Mouse (Mus musculus) lung, embryonic 14.5 days (tissue): ENCODE measurements at regions not wholly inside any gene's neighbourhood (a gene's known extent, or its start where the extent isn't known, plus 50 kb on each side); places are given as distances from the start of the nearest gene placed in this dataset.

ENCODE experiments used
- ATAC-seq: fragments of 200-750 bp; cut with Nextera tagmentation; 2 replicates; pipeline ENCODE4 v1.8.0; 2017; ENCODE audit warnings: mild to moderate bottlenecking, moderate TSS enrichment, moderate library complexity; ENCODE audit not compliant: insufficient read depth
- DNase-seq: peaks from one replicate; pipeline ENCODE4 v3.0.0-alpha.2; 2015
- H3K27ac ChIP-seq: fragments of 300-500 bp; sonication (generic); 2 replicates; pipeline ENCODE4 v1.5.1; 2014; ENCODE audit warnings: low read depth, mild to moderate bottlenecking, moderate library complexity
- H3K27me3 ChIP-seq: fragments of 300-500 bp; sonication (generic); 2 replicates; pipeline ENCODE4 v1.6.1; 2014; ENCODE audit warnings: low read length, control low read depth; ENCODE audit not compliant: insufficient read depth
- H3K36me3 ChIP-seq: fragments of 300-500 bp; sonication (generic); 2 replicates; pipeline ENCODE4 v1.6.1; 2014; ENCODE audit warnings: control low read depth; ENCODE audit not compliant: insufficient read depth
- H3K4me1 ChIP-seq: fragments of 300-500 bp; sonication (generic); 2 replicates; pipeline ENCODE4 v1.6.1; 2014; ENCODE audit warnings: antibody characterized with exemption, control low read depth; ENCODE audit not compliant: insufficient read depth
- H3K4me2 ChIP-seq: fragments of 300-500 bp; sonication (generic); 2 replicates; pipeline ENCODE4 v1.6.1; 2014; ENCODE audit warnings: mild to moderate bottlenecking
- H3K4me3 ChIP-seq: fragments of 300-500 bp; sonication (generic); 2 replicates; pipeline ENCODE4 v1.5.1; 2014; ENCODE audit warnings: low read depth, low read length
- H3K9ac ChIP-seq: fragments of 300-500 bp; sonication (generic); 2 replicates; pipeline ENCODE4 v1.6.1; 2014
- H3K9me3 ChIP-seq: fragments of 300-500 bp; sonication (generic); 2 replicates; pipeline ENCODE4 v1.6.1; 2016; ENCODE audit warnings: low read depth, low read length, control low read depth
- CTCF ChIP-seq: IDR thresholded peaks from 2 replicates; pipeline ENCODE4 v1.5.1; 2016; ENCODE audit warnings: antibody characterized with exemption, low read depth
- WGBS: fragments of 180-500 bp; shearing (Covaris S2); extraction: QIAGEN DNeasy Blood & Tissue Kit; methylation state at CpG from one replicate; pipeline ENCODE4 v1.1.7; 2014; 5-methylcytosine and 5-hydroxymethylcytosine counted together

DNA sequence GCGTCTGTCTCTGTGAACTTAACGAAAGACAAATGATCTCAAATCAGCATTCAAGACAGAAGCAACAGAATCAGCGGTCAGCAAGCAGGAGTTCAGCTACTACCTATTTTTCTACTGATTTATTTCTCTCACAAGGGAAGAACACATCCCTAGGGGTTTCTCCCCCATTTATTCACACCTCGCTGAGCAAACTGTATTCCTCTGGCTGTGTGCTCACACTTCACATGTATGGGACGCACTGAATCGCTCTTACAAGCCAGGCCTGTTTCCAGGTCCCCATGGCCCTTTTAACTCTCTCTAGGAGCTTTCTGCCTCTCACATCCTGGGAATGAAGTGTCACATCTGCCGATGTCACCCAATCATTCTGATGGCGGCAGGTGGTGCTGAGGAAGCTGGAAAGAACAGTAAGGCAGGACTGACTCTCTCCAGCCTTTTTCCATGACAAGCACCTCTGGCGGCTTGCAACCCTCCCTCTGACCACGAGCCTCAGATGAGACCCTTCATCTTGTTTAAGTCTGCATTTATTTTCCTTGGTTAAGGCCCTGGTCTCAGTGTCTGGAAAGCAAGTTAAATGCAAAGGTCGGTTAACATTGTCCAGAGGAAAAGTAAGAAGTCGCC, 350.3 kb downstream of the 1500009L16Rik start:
- Histone ChIP-seq H3K9ac (no peak overlapping the region), H3K36me3 (no peaks in the 10 kb centered on the region), H3K27ac (no peak overlapping the region), H3K27me3 (no peaks in the 10 kb centered on the region), H3K4me3 (no peak overlapping the region), H3K4me2 (no peak overlapping the region), H3K4me1 (no peaks in the 10 kb centered on the region), H3K9me3 (peaks cover 5% of the 10 kb centered on the region; the same call in 1 of the 2 replicates)
- no peak for DNase-seq
- ATAC-seq, result no peak
- TF ChIP-seq CTCF, result no peak
- 44% methylated on average over 12 of the region's 12 CpGs for WGBS

DNA sequence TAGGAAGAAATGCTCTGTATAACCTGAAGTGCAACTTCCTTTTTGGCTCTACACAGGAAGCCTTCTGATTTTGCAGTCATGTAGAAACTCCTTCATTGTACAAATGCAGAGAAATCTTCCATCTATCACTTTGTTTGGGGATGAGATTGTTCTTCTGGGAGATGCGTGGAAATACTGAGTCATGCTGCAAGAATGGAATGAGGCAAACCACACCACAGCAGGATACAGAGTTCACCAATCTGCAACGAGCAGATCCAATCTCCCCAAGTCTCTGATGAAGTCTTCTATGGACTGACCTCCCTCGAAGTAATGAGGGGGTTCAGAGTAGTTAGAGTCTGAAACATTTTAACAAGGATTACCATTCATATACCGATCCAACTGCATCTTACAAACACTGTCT, 352.9 kb downstream of the 1500009L16Rik start:
- DNase-seq (no peak), ATAC-seq (no peak)
- Histone ChIP-seq H3K4me3 (no peak overlapping the region), H3K27ac (no peak overlapping the region), H3K4me2 (no peak overlapping the region), H3K9me3 (peaks cover 5% of the 10 kb centered on the region; the same call in 1 of the 2 replicates), H3K27me3 (no peaks in the 10 kb centered on the region), H3K9ac (no peak overlapping the region), H3K4me1 (no peaks in the 10 kb centered on the region), H3K36me3 (no peaks in the 10 kb centered on the region)
- 71% methylated on average over 4 of the region's 4 CpGs for WGBS
- TF ChIP-seq CTCF, result no peak

- H3K9me3 ChIP-seq, result peaks cover 5% of the 10 kb centered on the region; the same call in 1 of the 2 replicates
- no peak for ATAC-seq
- no peaks in the 10 kb centered on the region for H3K36me3 ChIP-seq
- no peak overlapping the region for H3K4me2 ChIP-seq
- H3K27me3 ChIP-seq, result no peaks in the 10 kb centered on the region
- no peak overlapping the region for H3K4me3 ChIP-seq
- WGBS, result 71% methylated on average over 6 of the region's 6 CpGs
- H3K9ac ChIP-seq, result no peak overlapping the region
- no peak for DNase-seq
- TF ChIP-seq CTCF, result no peak
- no peaks in the 10 kb centered on the region for H3K4me1 ChIP-seq
- H3K27ac ChIP-seq, result no peak overlapping the region
These were observed 357.6 kb downstream of the 1500009L16Rik start for GRCm38 (mm10) chr10:84080236-84080635.

DNA sequence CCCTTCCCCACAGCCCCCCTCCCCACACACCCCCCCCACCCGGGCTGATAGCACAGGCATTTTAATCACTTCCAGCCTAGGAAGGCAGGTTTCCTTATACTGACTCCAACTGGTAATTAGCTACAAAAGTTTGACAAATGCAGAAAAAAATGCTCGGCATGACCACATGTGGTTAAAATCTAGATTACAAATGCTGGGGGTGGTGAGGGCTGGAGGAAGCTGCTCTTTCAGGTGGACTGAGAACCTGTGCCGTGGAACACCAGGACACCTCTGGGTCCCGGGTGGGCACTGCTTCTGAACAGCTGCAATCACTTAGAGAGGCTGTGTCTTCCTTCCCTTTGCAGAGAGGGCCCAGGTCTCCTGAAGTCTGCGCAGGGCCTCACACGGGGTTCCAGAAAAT, 358.7 kb downstream of the Nuak1 start:
- Histone ChIP-seq H3K27ac (no peak overlapping the region), H3K27me3 (no peaks in the 10 kb centered on the region), H3K4me3 (no peak overlapping the region), H3K9ac (no peak overlapping the region), H3K9me3 (peaks cover 5% of the 10 kb centered on the region; the same call in 1 of the 2 replicates), H3K4me2 (no peak overlapping the region), H3K4me1 (no peaks in the 10 kb centered on the region), H3K36me3 (no peaks in the 10 kb centered on the region)
- 31% methylated on average over 6 of the region's 6 CpGs for WGBS
- no peak for TF ChIP-seq CTCF
- DNase-seq (no peak), ATAC-seq (no peak)

GRCm38 (mm10) chr10:84087528-84087927, 352.9 kb downstream of the Nuak1 start:
- Histone ChIP-seq H3K9me3 (no peaks in the 10 kb centered on the region), H3K27ac (no peak overlapping the region), H3K4me3 (no peak overlapping the region), H3K4me2 (no peak overlapping the region), H3K27me3 (no peaks in the 10 kb centered on the region), H3K4me1 (no peaks in the 10 kb centered on the region), H3K36me3 (no peaks in the 10 kb centered on the region), H3K9ac (no peak overlapping the region)
- DNase-seq (no peak), ATAC-seq (no peak)
- 67% methylated on average over 5 of the region's 5 CpGs for WGBS
- no peak for TF ChIP-seq CTCF

GRCm38 (mm10) chr10:84087929-84088328, 352.5 kb downstream of the Nuak1 start:
- H3K27ac ChIP-seq, result no peak overlapping the region
- H3K9ac ChIP-seq, result no peak overlapping the region
- no peak for DNase-seq
- WGBS, result 80% methylated on average over 3 of the region's 3 CpGs
- no peaks in the 10 kb centered on the region for H3K4me1 ChIP-seq
- no peaks in the 10 kb centered on the region for H3K9me3 ChIP-seq
- H3K27me3 ChIP-seq, result no peaks in the 10 kb centered on the region
- no peak for ATAC-seq
- no peak overlapping the region for H3K4me2 ChIP-seq
- no peak for TF ChIP-seq CTCF
- H3K36me3 ChIP-seq, result no peaks in the 10 kb centered on the region
- H3K4me3 ChIP-seq, result no peak overlapping the region

- DNase-seq (no peak), ATAC-seq (no peak)
- Histone ChIP-seq H3K9me3 (no peaks in the 10 kb centered on the region), H3K36me3 (no peaks in the 10 kb centered on the region), H3K9ac (no peak overlapping the region), H3K4me3 (no peak overlapping the region), H3K27ac (no peak overlapping the region), H3K4me2 (no peak overlapping the region), H3K27me3 (no peaks in the 10 kb centered on the region), H3K4me1 (no peaks in the 10 kb centered on the region)
- TF ChIP-seq CTCF, result no peak
- WGBS, result 78% methylated on average over 18 of the region's 18 CpGs
These were observed 351.3 kb downstream of the Nuak1 start for GRCm38 (mm10) chr10:84088799-84089778.
